Mouse (Mus musculus): ENCODE measurements around the gene Gm10401. TPM values are rescaled to one million over a fixed set of nuclear protein-coding genes. Genes with fewer than 3 reads are reported as not detected.

Gm10401 gene
- total RNA-seq, 2 experiments from 2014 or later, result not detected

Other genes starting within 250 kb of the Gm10401 start
- gene 4930519G04Rik, start 244.6 kb downstream of the Gm10401 start, total RNA-seq (2021), result not detected
- not detected for gene Gm9936, start 239.6 kb downstream of the Gm10401 start, total RNA-seq (2021)
- under 1 TPM; 0.38 to 0.88 TPM for gene Oasl2, start 201.4 kb downstream of the Gm10401 start, total RNA-seq (2021)
- not detected for gene Oasl1, start 175.1 kb downstream of the Gm10401 start, total RNA-seq (2021)
- gene 2210016L21Rik, start 156.1 kb downstream of the Gm10401 start, total RNA-seq (2021), result 10 to 100 TPM; 26.3 to 30.7 TPM
- gene Hnf1a, start 127.2 kb downstream of the Gm10401 start, total RNA-seq (2021), result not detected
- 10 to 100 TPM; 24.5 to 28.6 TPM for gene Sppl3, start 87.2 kb downstream of the Gm10401 start, total RNA-seq (2021)
- gene Acads, start 21.1 kb upstream of the Gm10401 start, total RNA-seq (2021), result 10 to 100 TPM; 58.1 to 67.2 TPM
- gene Unc119b, start 36.7 kb upstream of the Gm10401 start, total RNA-seq (2021), result 10 to 100 TPM; 12.2 to 12.7 TPM
- 100 to 1,000 TPM; 216 to 235 TPM for gene Mlec, start 59.9 kb upstream of the Gm10401 start, total RNA-seq (2021)
- 1 to 10 TPM; 1.2 to 1.3 TPM for gene Cabp1, start 96.1 kb upstream of the Gm10401 start, total RNA-seq (2021)
- gene Pop5, start 137.5 kb upstream of the Gm10401 start, total RNA-seq (2021), result 10 to 100 TPM; 24.0 to 25.4 TPM
- gene Rnf10, start 174.6 kb upstream of the Gm10401 start, total RNA-seq (2021), result 100 to 1,000 TPM; 238 to 257 TPM
- 100 to 1,000 TPM in 1 of 2 experiments, 10 to 100 TPM in 1; 84.0 to 101 TPM for gene Coq5, start 181.4 kb upstream of the Gm10401 start, total RNA-seq (2021)
- 100 to 1,000 TPM in 1 of 2 experiments, 10 to 100 TPM in 1; 84.8 to 138 TPM for gene Dynll1, start 202.7 kb upstream of the Gm10401 start, total RNA-seq (2021)
- gene Srsf9, start 228.9 kb upstream of the Gm10401 start, total RNA-seq (2021), result 10 to 100 TPM; 14.5 to 15.9 TPM
- 10 to 100 TPM; 18.8 to 19.7 TPM for gene Gatc, start 242.9 kb upstream of the Gm10401 start, total RNA-seq (2021)
- 10 to 100 TPM; 12.4 to 15.2 TPM for gene Triap1, start 242.9 kb upstream of the Gm10401 start, total RNA-seq (2021)

All from gastrocnemius, postnatal 14 days (tissue).